Comparison of ENCODE assay signal across 12 mouse cellular contexts in the genomic region with DNA sequence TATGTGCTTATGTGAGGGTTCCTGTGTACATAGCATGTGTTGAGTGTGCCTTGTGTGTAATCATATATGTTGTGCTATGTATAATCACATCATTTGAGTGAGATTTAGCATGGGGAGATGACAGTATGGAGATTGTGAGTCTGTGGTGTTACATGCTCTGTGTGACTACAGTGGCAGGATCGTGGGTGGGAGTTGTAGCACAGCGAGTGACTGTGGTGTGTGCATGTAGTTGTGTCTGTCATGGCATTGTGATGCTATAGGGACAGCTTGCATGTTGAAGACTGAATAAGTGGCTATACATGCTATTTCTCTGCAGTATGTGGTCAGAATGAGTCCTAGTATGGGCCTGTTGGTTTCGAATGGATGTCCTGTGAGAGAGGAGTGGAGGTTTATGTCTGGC. TPM values are rescaled to one million over a fixed set of nuclear protein-coding genes. Genes with fewer than 3 reads are reported as not detected.
DNase-seq lines count a peak whose midpoint lies in the region; ATAC-seq lines count a peak whose summit lies in the region.
"Had no signal": no experiment of that assay in that cellular context is flagged by ENCODE, and none has a peak within 500 bp of the region (broad histone marks: within the 10 kb centered on the region; RNA-seq: fewer than 3 reads in every experiment).

No protein-coding gene starts in this region.

- H3K36me3 ChIP-seq in heart, embryonic 15.5 days = no peaks in the 10 kb centered on the region
- H3K36me3 ChIP-seq in midbrain, embryonic 13.5 days = no peaks in the 10 kb centered on the region
- no peaks in the 10 kb centered on the region for H3K36me3 ChIP-seq in midbrain, embryonic 10.5 days
- H3K36me3 ChIP-seq in liver, embryonic 12.5 days = no peaks in the 10 kb centered on the region

- peaks cover 67% of the 10 kb centered on the region for H3K27me3 ChIP-seq in heart, embryonic 15.5 days
- H3K27me3 ChIP-seq in midbrain, embryonic 13.5 days = peaks cover 43% of the 10 kb centered on the region
- peaks cover 58% of the 10 kb centered on the region for H3K27me3 ChIP-seq in midbrain, embryonic 10.5 days (ENCODE audit: low read depth, poor library complexity, severe bottlenecking)
- H3K27me3 ChIP-seq in liver, embryonic 12.5 days (replicated peaks) = peaks cover 83% of the 10 kb centered on the region

- no peaks in the 10 kb centered on the region for H3K9me3 ChIP-seq in heart, embryonic 15.5 days (replicated peaks)
- no peaks in the 10 kb centered on the region for H3K9me3 ChIP-seq in midbrain, embryonic 13.5 days
- no peaks in the 10 kb centered on the region for H3K9me3 ChIP-seq in midbrain, embryonic 10.5 days (replicated peaks)
- H3K9me3 ChIP-seq in liver, embryonic 12.5 days (replicated peaks) = no peaks in the 10 kb centered on the region

- ATAC-seq in heart, embryonic 15.5 days (replicated peaks; ENCODE audit: insufficient number of reproducible peaks, insufficient read depth, low FRiP score, low read depth) = no peak
- ATAC-seq in midbrain, embryonic 13.5 days = no peak
- no peak for ATAC-seq in liver, embryonic 12.5 days

- peak overlapping the region; percentile 97 for H3K4me2 ChIP-seq in heart, embryonic 15.5 days
- peak overlapping the region; percentile 98 for H3K4me2 ChIP-seq in midbrain, embryonic 13.5 days (replicated peaks)
- H3K4me2 ChIP-seq in liver, embryonic 12.5 days = peak overlapping the region; percentile 3; the same call in 1 of the 2 replicates

- H3K9ac ChIP-seq in heart, embryonic 15.5 days = peak overlapping the region; percentile 21; the same call in 1 of the 2 replicates
- H3K9ac ChIP-seq in midbrain, embryonic 13.5 days (replicated peaks) = no peak overlapping the region
- no peak overlapping the region for H3K9ac ChIP-seq in liver, embryonic 12.5 days

- peak overlapping the region; percentile 61 for H3K4me3 ChIP-seq in heart, embryonic 15.5 days
- H3K4me3 ChIP-seq in midbrain, embryonic 13.5 days (replicated peaks) = no peak overlapping the region
- H3K4me3 ChIP-seq in midbrain, embryonic 10.5 days = no peak overlapping the region
- H3K4me3 ChIP-seq in liver, embryonic 12.5 days = 0 out of 2 replicates have a peak overlapping the region, but pooled peaks have one; percentile 52

- DNase-seq in heart, adult 8-10 months (ENCODE audit: low spot score) = no peak
- no peak for DNase-seq in midbrain, embryonic 10.5 days (ENCODE audit: low spot score)
- DNase-seq in frontal cortex, postnatal 25 days (ENCODE audit: low spot score in 2 of 2) = no peak
- DNase-seq in adrenal gland, postnatal 36 days = no peak
- no peak for DNase-seq in thymus, adult 18-20 months
- DNase-seq: cerebellum, adult 2 months; kidney, postnatal 25 days had no signal

- WGBS in heart, embryonic 15.5 days = 82% methylated on average over 3 of the region's 3 CpGs
- 89% methylated on average over 3 of the region's 3 CpGs for WGBS in midbrain, embryonic 13.5 days
- WGBS in midbrain, embryonic 10.5 days = 93% methylated on average over 3 of the region's 3 CpGs
- WGBS in liver, embryonic 12.5 days (ENCODE audit: insufficient replicate concordance) = 72% methylated on average over 3 of the region's 3 CpGs

- H3K27ac ChIP-seq in heart, embryonic 15.5 days = no peak overlapping the region
- no peak overlapping the region for H3K27ac ChIP-seq in midbrain, embryonic 13.5 days
- no peak overlapping the region for H3K27ac ChIP-seq in midbrain, embryonic 10.5 days (replicated peaks)
- no peak overlapping the region for H3K27ac ChIP-seq in liver, embryonic 12.5 days

- peaks cover 19% of the 10 kb centered on the region for H3K4me1 ChIP-seq in heart, embryonic 15.5 days (replicated peaks)
- H3K4me1 ChIP-seq in midbrain, embryonic 13.5 days (replicated peaks) = peaks cover 19% of the 10 kb centered on the region
- peaks cover 29% of the 10 kb centered on the region for H3K4me1 ChIP-seq in midbrain, embryonic 10.5 days
- peaks cover 12% of the 10 kb centered on the region for H3K4me1 ChIP-seq in liver, embryonic 12.5 days

RNA-seq across cellular contexts. Expression of a gene that starts 31.2 kb away (rescaled TPM):
- polyA plus RNA-seq in heart, embryonic 15.5 days (2015; fragmentation: Nextera tagmentation; extraction: Ambion mirVana) = 16.3 and 21.9 TPM in 2 replicates
- 10 to 100 TPM; 46.1 to 58.6 (median 52.8) TPM for total RNA-seq in heart, adult 8-10 months (2022)
- polyA plus RNA-seq in midbrain, embryonic 13.5 days (2015; fragmentation: Nextera tagmentation; extraction: Ambion mirVana) = 16.6 and 18.9 TPM in 2 replicates
- 11.9 and 13.4 TPM in 2 replicates for polyA plus RNA-seq in midbrain, embryonic 10.5 days (2016; fragmentation: Nextera tagmentation; extraction: Ambion mirVana)
- polyA plus RNA-seq in liver, embryonic 12.5 days (2016; fragmentation: Nextera tagmentation; extraction: Ambion mirVana) = 11.9 and 12.0 TPM in 2 replicates
- total RNA-seq in adrenal gland, postnatal 36 days (2021) = 100 to 1,000 TPM; 163 to 207 TPM

RNA-seq across cellular contexts. Expression of a gene that starts 42.0 kb away (rescaled TPM):
- not detected in 2 replicates for polyA plus RNA-seq in heart, embryonic 15.5 days (2015; fragmentation: Nextera tagmentation; extraction: Ambion mirVana)
- total RNA-seq in heart, adult 8-10 months (2022) = 1 to 10 TPM in 2 of 4 experiments, not detected in 2; 3.7 to 4.3 TPM
- polyA plus RNA-seq in midbrain, embryonic 13.5 days (2015; fragmentation: Nextera tagmentation; extraction: Ambion mirVana) = not detected in 2 replicates
- 3.0 TPM in 1 of 2 replicates, not detected in the other for polyA plus RNA-seq in midbrain, embryonic 10.5 days (2016; fragmentation: Nextera tagmentation; extraction: Ambion mirVana)
- not detected in 2 replicates for polyA plus RNA-seq in liver, embryonic 12.5 days (2016; fragmentation: Nextera tagmentation; extraction: Ambion mirVana)
- total RNA-seq in adrenal gland, postnatal 36 days (2021) = 1 to 10 TPM in 1 of 2 experiments, not detected in 1; 3.8 TPM
- polyA plus RNA-seq: C2C12; urinary bladder, adult 2 months had no signal

Comparison
In these comparisons a context has a peak if more than half of its experiments do, and no peak if none do; other contexts are left out.
1. H3K4me2 ChIP-seq: peak in every context shown above with its lines; median percentile 98 in midbrain, embryonic 13.5 days; 97 in heart, embryonic 15.5 days; 3 in liver, embryonic 12.5 days.
2. H3K4me3 ChIP-seq: peak in heart, embryonic 15.5 days (single experiment) and liver, embryonic 12.5 days (single experiment); none in midbrain, embryonic 13.5 days (single experiment) and midbrain, embryonic 10.5 days (single experiment).